Mouse (Mus musculus) layer of hippocampus, adult 9-11 months (tissue): Measurements from ENCODE around the gene Snw1.
"Not testable (repeated sequence)": the region's sequence is repeated elsewhere in the genome, so short reads cannot be mapped to it uniquely, and the experiment has no call there.

Source experiments
- DNase-seq: peaks from one replicate; pipeline ENCODE4 v3.0.0; 2022

Gene Snw1

GRCm38 (mm10) chr12:87471964-87472786 lies at the start of gene Snw1:
TSS of gene Snw1 (minus strand) at chr12:87472274.
- peak; percentile 95 for DNase-seq

DNA sequence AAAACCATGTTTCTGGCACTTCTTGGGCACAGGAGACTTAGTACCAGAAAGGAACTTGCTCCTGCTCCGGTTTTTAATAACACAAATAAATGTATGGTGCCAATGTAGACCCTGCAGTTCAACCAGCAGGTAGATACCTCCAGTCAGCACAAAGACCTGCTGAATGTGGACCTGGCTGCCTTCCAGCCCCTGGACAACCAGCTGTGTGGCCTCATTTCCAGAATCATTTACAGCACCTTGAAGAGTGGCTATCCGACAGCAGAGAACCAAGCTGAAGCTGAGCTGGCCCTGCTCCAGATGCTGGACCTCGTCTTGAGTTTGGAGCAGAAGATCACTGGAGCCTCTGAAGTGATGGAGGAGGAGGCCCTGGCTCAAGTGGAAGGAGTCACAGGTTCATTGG lies 47.5 kb upstream of the Snw1 start:
- not testable (repeated sequence) for DNase-seq

GRCm38 (mm10) chr12:87514016-87514415 lies 41.9 kb upstream of the Snw1 start, which contains the start of gene Gm8300:
TSS of gene Gm8300 (plus strand) at chr12:87514316.
- not testable (repeated sequence) for DNase-seq

DNA sequence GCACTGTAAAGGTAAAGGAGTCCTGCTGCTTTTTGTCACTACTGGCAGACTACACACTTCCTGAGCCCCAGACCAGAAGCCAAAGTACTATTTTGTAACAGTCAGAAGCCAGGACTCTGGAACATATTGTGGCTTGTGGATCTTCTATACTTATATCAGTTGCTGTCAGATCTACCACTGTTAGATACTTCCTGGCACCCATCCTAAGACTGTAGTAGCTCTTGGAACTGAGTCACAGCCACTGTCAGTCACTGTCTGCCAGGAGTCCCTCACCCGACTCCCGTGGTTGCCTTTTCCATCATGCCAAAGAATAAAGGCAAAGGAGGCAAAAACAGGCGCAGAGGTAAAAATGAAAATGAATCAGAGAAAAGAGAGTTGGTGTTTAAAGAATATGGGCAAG lies 22.3 kb upstream of the Snw1 start, which contains the start of gene Gm5788:
TSS of gene Gm5788 (plus strand) at position 301 of the 400 bp plus-strand sequence.
- DNase-seq, result not testable (repeated sequence)

DNA sequence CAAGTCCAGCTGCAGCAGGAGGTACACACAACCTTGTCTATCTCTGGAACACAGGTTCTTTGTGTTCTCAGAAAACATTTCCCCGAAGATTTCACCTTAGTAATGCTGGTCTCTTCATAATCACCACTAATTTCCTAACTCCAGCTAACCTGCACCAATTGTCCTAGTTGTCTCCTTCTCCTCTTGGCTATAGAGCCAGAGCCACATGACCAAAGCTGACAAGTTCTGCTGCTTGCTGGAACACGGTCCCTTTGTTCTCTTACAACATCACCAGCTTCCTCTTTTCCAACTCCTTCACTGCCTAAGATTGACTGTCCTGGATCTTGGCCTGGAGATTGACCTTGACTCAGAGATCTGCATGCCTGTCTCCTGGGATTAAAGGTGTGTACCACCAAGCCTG lies 16.6 kb upstream of the Snw1 start:
- not testable (repeated sequence) for DNase-seq

DNA sequence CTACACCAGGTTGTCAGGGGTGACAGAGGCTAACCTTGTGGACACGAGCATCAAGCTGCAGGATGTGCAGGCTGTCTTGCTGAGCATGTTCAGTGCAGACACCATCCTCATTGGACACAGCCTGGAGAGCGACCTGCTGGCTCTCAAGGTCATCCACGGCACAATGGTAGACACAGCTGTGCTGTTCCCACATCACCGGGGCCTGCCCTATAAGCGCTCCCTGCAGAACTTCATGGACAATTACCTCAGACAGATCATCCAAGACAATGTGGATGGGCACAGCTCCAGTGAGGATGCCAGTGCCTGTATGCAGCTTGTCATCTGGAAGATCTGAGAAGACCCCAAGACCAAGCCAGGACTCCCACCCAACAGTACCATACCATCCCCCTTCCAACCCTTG lies 10.4 kb upstream of the Snw1 start:
- DNase-seq, result not testable (repeated sequence)

- DNase-seq, result no peak
Observed at GRCm38 (mm10) chr12:87474756-87475155, 2.7 kb upstream of the Snw1 start.

DNA sequence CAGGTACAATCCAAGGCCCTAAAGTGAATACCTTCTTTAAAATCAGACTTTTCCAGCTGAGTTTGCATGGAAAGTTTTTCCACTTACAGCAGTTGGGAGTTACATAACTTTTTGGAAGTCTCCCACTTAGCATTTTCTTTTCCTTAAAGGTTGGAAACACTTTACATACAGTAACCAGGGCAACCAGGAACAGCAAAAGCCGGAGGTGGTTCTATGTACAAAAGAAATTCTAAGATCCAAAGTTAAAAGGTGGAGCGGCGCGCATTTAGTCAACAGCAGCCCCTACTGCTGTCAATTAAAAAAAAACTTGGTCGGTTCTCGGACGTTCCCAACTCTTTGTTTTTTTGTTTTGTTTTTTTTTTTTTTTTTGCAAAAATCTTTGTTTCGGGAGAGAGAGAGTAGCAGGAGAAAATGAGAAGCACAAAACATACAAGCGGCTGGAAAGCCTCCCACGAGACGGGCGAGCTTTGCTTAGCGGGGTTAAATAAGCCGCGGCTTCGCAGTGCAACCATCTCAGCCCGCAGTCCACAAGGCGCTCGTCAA lies 582 bp downstream of the Snw1 start:
- no peak for DNase-seq

GRCm38 (mm10) chr12:87470263-87471136 lies 1.6 kb downstream of the Snw1 start:
- no peak for DNase-seq

DNA sequence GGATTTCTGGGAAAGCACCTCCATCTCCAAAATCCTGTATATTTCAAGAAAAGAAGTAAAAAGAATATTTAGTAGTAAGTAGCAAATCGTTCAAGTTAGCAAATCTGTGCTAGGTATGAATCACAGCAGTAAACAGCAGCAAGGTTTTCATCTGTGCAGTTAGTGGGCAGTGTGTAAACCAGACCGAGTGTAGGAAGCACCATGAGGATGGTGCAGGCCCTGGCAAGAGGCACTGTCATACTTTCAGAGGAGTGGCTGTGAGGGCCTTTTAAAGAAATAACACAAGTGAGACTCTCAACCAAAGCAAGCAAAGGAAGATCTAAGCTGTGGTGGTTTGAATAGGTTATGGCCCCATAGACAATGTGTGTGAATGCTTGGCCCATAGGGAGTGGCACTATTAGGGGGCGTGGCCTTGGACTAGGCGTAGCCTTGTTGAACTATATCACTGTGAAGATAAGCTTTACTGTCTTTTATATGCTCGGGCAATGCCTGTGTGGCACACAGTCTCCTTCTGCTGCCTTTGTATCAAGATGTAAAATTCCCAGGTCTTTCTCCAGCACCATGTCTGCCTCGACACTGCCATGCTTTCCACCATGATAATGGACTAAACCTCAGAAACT lies 7.3 kb downstream of the Snw1 start:
- DNase-seq, result no peak

- DNase-seq, result no peak
Observed at GRCm38 (mm10) chr12:87449456-87449855, 22.6 kb downstream of the Snw1 start.

DNA sequence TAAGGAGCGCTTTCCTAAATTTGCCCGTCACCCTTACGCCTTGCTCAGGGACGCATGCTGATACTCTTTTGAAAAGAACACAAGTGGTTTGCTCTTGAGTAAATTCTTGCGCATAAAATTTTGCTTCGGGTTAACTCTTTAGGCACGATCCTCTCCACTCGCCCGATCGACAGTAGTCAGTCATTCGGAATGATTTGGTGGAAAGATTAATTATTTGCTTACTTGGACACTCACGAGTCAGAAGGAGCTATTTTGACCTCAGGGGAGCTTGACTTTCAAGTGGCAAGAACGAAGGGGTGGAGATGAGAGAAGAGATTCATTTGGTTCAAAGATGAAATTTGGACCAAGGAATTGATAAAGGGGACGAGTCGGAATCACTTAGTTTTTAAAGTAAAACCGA lies 27.9 kb downstream of the Snw1 start:
- no peak for DNase-seq

DNA sequence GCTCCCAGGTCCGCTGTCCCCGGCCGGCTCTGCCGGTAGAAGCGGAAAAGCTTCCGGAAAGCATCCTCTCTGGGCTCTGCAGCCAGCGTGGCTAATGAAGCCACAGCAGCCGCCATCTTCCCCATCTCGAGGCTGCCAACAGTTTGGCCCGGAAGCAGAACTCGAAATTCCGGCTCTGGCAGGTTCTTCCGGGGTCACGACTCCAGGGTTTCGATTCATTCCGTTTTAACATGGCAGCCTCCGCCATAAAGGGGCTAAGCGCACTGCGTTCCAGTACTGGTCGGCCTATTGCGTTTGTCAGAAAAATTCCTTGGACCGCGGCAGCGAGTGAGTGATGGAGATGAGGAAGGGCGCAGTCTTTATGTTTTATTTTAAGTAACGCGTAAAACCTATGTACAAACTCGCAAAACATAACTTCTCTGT lies 28.4 kb downstream of the Snw1 start, which contains the start of the genes Slirp and Alkbh1:
TSS of gene Slirp (plus strand) at position 197 of the 423 bp plus-strand sequence.
TSS of gene Alkbh1 (minus strand) at position 318 of the 423 bp plus-strand sequence.
- peak; percentile 90 for DNase-seq

GRCm38 (mm10) chr12:87443115-87443699 lies 28.9 kb downstream of the Snw1 start:
- DNase-seq, result no peak

DNA sequence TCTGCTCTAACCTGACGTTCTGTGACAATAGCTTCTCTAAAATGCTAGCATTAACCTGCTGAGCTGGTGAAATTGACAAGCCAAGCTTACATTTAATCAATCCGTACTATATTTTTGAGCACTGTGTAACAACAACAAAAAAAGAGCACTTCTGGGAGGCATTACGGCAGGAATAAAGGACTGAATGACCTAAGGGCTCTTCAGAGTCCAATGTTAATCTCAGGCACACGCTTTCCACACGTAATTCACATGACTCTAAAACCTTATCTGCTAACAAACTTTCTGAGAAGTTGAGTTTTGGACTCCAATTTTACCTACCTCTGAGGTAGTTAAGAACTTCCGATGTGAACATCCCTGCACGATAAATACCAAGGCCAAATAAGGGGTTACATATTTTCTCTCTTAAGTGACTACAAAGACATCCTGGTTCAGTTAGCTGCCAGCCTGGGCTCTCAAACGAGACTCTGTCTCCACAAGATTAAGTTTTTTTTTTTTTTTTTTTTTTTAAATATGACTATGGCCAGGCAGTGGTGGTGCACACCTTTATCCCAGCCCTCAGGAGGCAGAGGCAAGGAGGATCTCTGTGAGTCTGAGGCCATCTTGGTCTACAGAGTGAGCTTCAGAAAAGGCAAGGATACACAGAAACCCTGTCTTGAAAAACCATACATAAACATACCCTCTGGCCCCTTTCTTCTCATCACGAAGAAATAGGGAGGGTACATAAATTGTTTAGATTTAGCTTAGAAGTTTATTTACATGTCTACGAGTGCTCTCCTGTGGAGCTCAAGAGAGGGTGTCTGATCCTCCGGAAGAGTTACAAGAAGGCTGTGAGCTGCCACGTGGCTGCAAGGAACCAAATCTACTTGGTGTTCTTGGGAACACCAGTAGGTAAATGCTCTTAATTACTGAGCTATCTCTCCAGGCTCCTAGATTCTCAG lies 29.6 kb downstream of the Snw1 start:
- DNase-seq, result no peak

DNA sequence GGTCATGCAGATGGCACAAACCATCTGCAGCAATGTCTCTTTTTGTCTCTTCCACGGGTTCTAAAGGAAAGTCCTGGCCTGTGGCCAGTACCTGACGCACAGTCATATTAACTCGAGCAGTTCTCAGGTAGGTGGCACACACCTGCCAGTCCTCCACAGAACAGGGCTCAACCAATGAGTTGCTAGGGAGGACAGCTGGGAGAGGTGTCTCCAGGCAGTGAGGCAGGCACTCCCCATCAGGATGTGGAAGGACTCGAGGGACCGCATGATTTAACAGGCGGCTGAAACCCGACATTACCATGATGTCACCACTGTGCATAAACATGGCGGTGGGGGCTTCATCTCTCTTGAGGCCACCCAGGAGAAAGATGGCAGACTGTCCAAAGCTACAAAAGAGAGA lies 43.2 kb downstream of the Snw1 start:
- DNase-seq, result no peak

DNA sequence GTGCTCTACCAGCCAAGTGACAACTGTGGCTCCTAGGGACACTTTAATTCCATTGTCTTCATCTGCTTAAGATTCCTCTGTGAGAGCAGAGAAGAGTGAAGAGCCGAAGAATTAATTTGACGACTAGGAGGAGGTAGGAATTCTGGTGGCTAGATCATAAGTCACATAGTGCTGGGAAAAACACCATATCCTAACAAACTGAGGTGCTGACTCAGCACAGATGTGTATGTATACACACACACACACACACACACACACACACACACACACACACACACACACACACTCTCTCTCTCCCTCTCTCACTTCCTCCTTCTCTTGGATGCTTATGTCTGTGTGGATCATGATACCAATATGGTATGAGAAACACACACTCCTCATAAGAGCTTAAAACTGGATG lies 43.8 kb downstream of the Snw1 start:
- DNase-seq, result no peak

- DNase-seq, result no peak
Observed at GRCm38 (mm10) chr12:87426354-87427031, 45.6 kb downstream of the Snw1 start.

- no peak for DNase-seq
Observed at GRCm38 (mm10) chr12:87424516-87424915, 47.6 kb downstream of the Snw1 start.

DNA sequence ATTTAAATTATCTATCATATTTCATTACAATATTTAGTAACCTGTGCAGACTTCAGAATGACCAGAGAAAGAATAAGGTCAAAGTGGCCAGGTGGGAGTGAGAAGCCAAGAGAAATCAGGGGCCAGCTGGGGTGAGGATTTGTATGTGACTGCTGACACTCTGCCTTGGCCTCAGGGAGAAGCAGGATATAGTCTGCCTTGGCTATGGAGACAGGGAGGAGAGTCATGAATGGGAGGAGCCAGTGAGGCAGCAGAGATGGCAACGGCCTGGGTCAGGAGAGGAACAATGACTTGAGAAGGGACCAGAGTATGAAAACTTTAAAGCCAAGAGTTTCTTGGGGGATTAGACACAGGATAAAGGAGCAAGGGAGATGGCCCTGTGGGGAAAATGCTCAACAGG lies 48.4 kb downstream of the Snw1 start:
- no peak for DNase-seq
